Mouse (Mus musculus): ENCODE data around the gene Prcp.
"Not testable (repeated sequence)": the region's sequence is repeated elsewhere in the genome, so short reads cannot be mapped to it uniquely, and the experiment has no call there.

The Prcp gene

GRCm38 (mm10) chr7:92978720-92979119 lies 104.5 kb downstream of the Prcp start:
- DNase-seq (ENCODE audit: low spot score) = not testable (repeated sequence)

GRCm38 (mm10) chr7:92980741-92981140 lies 106.5 kb downstream of the Prcp start:
- DNase-seq (ENCODE audit: low spot score) = peak; percentile 3

GRCm38 (mm10) chr7:92981864-92982263 lies 107.6 kb downstream of the Prcp start:
- no peak for DNase-seq (ENCODE audit: low spot score)

Data from yolk sac, embryonic 10.5 days (tissue).